Mouse (Mus musculus): ENCODE results near the gene Mllt11. TPM values are rescaled to one million over a fixed set of nuclear protein-coding genes. Genes with fewer than 3 reads are reported as not detected.
"Not testable (repeated sequence)": the region's sequence is repeated elsewhere in the genome, so short reads cannot be mapped to it uniquely, and the experiment has no call there.

The Mllt11 gene
- polyA plus RNA-seq, 1 experiment: 33.0 TPM

DNA sequence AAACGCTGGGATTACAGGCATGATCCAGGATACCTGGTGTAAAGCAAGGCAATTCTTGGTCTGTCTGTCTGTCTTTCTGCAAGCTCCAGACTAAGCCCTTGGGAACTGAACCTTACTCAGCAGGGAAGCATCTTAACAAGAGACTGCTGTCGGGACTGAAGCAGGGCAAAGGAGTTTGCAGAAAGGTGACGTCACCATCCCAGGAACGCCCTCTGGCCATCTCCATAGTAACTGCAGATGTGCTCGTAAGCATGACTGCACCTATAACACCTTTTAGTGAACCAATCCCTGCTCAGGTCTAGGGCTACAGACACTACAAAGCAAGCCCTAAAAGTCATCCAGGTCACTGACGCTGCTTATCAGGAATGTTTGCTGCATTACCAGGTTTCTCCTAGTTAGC lies 7.7 kb downstream of the Mllt11 start:
- Histone ChIP-seq H3K4me1 (ENCODE audit: control insufficient read depth, insufficient read depth, low read length) (peaks cover 2% of the 10 kb centered on the region), H3K27ac (ENCODE audit: insufficient read depth, low read length) (no peak overlapping the region), H3K4me3 (ENCODE audit: insufficient read depth, low read length) (no peak overlapping the region)
- TF ChIP-seq CTCF (IDR thresholded peaks at IDR 0.05; ENCODE audit: borderline replicate concordance, insufficient read depth, low read length): no peak
- no peak for TF ChIP-seq POLR2A (IDR thresholded peaks at IDR 0.05; ENCODE audit: low read depth, low read length)

DNA sequence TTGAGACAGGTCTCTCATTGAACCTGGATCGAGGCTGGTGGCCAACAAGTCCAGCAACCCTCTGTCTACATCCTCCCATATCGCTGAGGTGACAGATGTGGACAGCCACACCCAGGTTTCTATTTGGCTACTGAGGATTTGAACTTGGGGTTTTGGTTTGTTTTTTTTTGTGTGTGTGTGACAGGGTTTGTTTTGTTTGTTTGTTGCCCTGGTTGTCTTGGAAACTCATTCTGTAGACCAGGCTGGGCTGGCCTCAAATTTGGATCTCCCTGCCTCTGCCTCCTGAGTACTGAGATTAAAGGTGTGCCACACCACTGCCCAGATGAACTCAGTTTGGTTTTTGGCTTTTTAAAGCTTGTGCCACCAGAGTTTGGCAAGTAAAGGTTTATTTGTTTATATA lies 8.9 kb downstream of the Mllt11 start:
- peaks cover 2% of the 10 kb centered on the region for H3K4me1 ChIP-seq (ENCODE audit: control insufficient read depth, insufficient read depth, low read length)
- no peak for TF ChIP-seq POLR2A (IDR thresholded peaks at IDR 0.05; ENCODE audit: low read depth, low read length)
- TF ChIP-seq CTCF (IDR thresholded peaks at IDR 0.05; ENCODE audit: borderline replicate concordance, insufficient read depth, low read length): no peak
- no peak overlapping the region for H3K4me3 ChIP-seq (ENCODE audit: insufficient read depth, low read length)
- H3K27ac ChIP-seq (ENCODE audit: insufficient read depth, low read length): no peak overlapping the region

DNA sequence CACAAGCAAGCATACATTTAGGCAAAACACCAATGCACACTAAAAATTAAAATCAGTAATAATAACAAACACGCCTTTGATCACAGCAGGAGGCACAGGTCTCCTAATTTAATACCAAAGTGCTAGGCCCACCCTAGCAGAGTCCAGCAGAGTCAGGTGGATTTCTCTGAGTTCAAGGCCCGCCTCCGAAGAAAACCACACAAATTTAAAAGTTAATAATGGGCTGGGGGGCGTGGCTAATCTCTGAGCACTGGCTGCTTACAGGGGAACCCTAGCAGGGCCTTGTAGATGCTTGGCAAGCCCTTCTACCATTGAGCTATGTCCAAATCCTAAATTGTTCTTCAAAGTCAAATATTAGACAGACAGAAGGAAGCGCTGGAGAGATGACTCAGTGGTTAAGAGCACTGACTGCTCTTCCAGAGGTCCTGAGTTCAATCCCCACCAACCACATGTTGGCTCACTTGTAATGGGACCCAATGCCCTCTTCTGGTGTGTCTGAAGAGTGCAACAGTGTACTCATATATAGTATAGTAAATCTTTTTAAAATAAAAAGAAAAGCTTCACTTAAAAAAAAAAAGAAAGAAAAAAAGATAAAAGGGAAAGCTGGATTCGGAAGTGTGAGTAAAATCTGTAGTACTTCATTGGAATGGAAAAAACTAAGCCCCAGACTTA lies 13.4 kb downstream of the Mllt11 start:
- TF ChIP-seq CTCF (IDR thresholded peaks at IDR 0.05; ENCODE audit: borderline replicate concordance, insufficient read depth, low read length) (no peak), POLR2A (IDR thresholded peaks at IDR 0.05; ENCODE audit: low read depth, low read length) (no peak)
- peak overlapping the region; percentile 97 for H3K27ac ChIP-seq (ENCODE audit: insufficient read depth, low read length)
- H3K4me3 ChIP-seq (ENCODE audit: insufficient read depth, low read length): no peak overlapping the region
- H3K4me1 ChIP-seq (ENCODE audit: control insufficient read depth, insufficient read depth, low read length): no peaks in the 10 kb centered on the region; the same call in 1 of the 2 replicates

DNA sequence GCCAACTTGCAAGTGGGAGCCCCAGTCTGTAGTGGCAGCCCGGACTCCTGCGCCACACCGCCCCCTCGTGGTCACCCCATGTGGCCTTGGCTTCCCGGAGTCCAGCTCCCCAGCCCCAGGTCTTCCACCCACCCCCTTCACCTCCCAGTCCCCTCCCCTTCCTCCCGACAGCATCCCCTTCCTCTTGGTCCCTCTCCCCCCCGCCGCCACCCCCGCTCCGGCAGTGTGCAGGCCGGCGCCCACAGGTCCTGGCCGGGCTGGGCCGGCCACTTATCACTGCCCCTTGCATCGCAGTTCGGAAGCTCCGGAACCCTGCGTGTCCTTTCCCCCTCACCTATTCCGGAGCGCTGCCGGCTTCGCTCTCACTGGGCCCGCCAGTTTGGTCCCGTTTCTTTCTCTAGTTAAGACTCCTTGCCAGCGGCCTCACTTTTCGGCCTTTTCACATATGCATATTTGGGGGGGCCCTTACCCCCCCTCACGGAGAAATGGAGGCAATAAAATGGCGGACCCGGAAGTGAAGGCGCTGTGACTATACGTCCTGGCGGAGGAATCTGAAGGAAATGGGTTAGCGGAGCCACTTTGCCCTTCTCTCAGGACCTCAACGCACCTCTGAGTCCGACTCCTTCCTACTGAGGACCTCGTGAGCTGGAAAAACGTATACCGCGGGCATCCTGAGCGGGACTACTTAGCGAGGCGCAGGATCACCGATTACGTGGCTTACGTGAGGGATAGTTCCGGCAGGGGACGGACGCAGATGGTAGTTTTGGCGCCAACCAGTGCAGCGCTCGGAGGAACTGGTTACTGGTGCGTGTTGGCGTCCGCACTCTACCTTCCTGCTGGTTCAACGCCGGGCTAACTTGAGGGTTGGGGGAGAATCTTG lies 14.5 kb downstream of the Mllt11 start, which contains the start of gene Gabpb2:
Gabpb2 (minus strand) TSS at position 662 of the 880 bp plus-strand sequence.
- TF ChIP-seq CTCF (IDR thresholded peaks at IDR 0.05; ENCODE audit: borderline replicate concordance, insufficient read depth, low read length) (peak; percentile 82), POLR2A (IDR thresholded peaks at IDR 0.05; ENCODE audit: low read depth, low read length) (peak; percentile 86)
- Histone ChIP-seq H3K27ac (ENCODE audit: insufficient read depth, low read length) (peak within 1 kb of the TSS; percentile 97), H3K4me1 (ENCODE audit: control insufficient read depth, insufficient read depth, low read length) (no peaks in the 10 kb centered on the region; the same call in 1 of the 2 replicates), H3K4me3 (ENCODE audit: insufficient read depth, low read length) (peak within 1 kb of the TSS; percentile 57)

DNA sequence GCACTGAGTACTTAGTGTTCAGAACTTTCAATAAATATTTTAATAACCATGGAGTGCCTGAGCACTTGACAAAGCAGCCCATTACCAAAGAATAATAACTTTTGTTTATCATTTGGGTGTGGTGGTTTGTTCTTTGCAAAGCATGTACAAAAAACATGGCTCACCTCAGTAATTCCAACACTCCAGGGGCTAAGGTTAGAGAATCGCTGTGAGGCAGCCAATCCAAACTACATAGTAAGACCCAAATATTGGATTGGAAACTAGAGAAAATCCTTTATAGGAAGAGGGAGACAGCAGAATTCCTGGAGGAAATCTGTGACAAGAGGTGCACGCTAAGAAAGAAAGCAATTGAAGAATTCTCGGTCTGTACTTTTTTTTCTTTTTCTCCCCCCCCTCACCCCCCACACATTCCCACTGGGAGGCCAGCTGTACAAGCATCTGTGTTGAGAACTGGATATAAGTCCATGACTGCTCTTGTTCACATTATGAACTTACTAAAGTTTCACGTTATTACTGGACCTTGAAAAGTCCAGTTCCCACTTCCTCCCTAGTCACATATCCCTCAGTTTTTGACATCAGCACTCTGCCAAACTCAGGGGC lies 15.2 kb downstream of the Mllt11 start:
- Histone ChIP-seq H3K4me1 (ENCODE audit: control insufficient read depth, insufficient read depth, low read length) (no peaks in the 10 kb centered on the region), H3K4me3 (ENCODE audit: insufficient read depth, low read length) (peak overlapping the region; percentile 57), H3K27ac (ENCODE audit: insufficient read depth, low read length) (peak overlapping the region; percentile 63)
- TF ChIP-seq CTCF (IDR thresholded peaks at IDR 0.05; ENCODE audit: borderline replicate concordance, insufficient read depth, low read length): no peak
- TF ChIP-seq POLR2A (IDR thresholded peaks at IDR 0.05; ENCODE audit: low read depth, low read length): no peak; the same call in 1 of the 2 replicates

DNA sequence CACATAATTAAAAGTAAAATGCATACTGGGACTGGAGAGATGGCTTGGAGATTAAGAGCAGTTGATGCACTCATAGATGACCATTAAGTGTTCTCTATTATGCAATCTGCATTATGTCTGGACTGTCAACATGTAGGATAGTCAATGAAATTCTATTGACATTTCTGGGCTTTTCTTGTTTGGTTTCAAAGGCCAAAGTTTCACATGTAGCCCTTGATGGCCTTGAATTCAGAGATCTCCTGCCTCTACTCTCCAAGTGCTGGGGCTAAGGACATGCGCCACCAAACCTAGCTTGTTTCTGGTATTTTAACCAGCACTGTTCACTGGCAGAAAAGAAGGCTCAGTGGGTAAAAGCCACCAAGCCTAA lies 18.4 kb downstream of the Mllt11 start:
- Histone ChIP-seq H3K4me1 (ENCODE audit: control insufficient read depth, insufficient read depth, low read length) (no peaks in the 10 kb centered on the region), H3K4me3 (ENCODE audit: insufficient read depth, low read length) (no peak overlapping the region), H3K27ac (ENCODE audit: insufficient read depth, low read length) (no peak overlapping the region)
- no peak for TF ChIP-seq CTCF (IDR thresholded peaks at IDR 0.05; ENCODE audit: borderline replicate concordance, insufficient read depth, low read length)

DNA sequence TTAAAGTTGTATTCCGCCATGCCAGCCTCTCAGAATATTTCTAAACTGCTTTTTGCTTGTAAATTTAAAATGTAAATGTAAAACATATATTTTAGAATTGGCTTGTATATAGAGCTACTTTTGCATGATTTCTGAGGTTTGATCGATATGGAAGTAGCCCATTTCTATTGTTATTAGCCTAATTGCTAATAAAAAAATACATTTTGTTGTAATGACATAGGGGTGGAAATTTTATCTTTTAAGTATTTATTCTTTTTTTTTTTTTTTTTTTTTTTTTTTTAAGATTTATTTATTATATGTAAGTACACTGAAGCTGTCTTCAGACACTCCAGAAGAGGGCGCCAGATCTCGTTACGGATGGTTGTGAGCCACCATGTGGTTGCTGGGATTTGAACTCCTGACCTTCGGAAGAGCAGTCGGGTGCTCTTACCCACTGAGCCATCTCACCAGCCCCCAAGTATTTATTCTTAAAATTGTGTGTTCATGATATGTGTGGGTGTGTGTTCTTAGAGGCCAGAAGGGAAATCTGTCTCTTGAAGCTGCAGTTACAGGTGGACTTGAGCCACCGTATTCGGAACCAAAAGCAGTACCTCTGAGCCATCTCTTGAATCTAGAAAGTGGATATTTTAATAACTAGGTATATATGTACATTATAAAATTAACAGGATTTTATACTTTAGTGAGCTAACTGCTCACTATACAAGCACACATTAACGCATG lies 18.9 kb downstream of the Mllt11 start:
- H3K27ac ChIP-seq (ENCODE audit: insufficient read depth, low read length); H3K4me3 ChIP-seq (ENCODE audit: insufficient read depth, low read length); H3K4me1 ChIP-seq (ENCODE audit: control insufficient read depth, insufficient read depth, low read length): not testable (repeated sequence)

DNA sequence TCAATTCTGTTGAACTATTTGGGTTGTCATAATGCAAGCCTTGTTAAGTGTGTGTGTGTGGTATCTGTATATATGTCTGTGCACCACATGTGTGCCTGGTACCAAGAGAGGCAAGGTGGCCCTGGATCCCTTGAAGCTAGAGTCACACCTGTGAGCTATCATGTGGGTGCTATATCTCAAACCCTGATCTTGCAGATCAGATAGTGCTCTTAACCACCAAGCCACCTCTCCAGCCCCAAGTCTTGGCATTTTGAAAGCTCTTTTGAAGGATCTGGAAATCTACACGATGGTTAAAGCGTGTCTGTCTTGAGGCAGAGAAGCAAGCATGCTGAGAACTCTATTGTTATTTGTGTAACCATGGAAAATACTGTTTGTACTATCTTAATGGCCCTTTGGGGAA lies 21.4 kb downstream of the Mllt11 start:
- H3K4me3 ChIP-seq (ENCODE audit: insufficient read depth, low read length): no peak overlapping the region
- H3K4me1 ChIP-seq (ENCODE audit: control insufficient read depth, insufficient read depth, low read length): no peaks in the 10 kb centered on the region
- TF ChIP-seq CTCF (IDR thresholded peaks at IDR 0.05; ENCODE audit: borderline replicate concordance, insufficient read depth, low read length) (no peak), POLR2A (IDR thresholded peaks at IDR 0.05; ENCODE audit: low read depth, low read length) (no peak)
- H3K27ac ChIP-seq (ENCODE audit: insufficient read depth, low read length): no peak overlapping the region

DNA sequence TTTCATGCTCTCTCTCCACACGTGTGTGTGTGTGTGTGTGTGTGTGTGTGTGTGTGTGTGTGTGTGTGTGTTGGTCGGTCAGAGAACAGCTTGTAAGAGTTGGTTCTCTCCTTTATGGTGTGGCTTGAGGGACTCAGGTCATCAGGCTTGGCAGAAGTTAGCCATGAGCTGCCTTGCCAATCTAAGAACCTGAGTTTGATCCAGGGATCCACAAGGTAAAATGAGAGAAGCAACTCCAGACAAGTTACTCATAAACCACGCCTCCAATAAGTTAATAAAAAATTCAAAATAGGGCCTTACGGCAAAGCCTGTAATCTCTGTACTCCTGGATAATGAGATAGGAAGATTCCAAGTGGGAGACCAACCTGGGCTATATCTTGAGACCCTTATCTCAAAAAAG lies 23.7 kb downstream of the Mllt11 start:
- Histone ChIP-seq H3K27ac (ENCODE audit: insufficient read depth, low read length) (no peak overlapping the region), H3K4me3 (ENCODE audit: insufficient read depth, low read length) (no peak overlapping the region), H3K4me1 (ENCODE audit: control insufficient read depth, insufficient read depth, low read length) (no peaks in the 10 kb centered on the region)
- TF ChIP-seq POLR2A (IDR thresholded peaks at IDR 0.05; ENCODE audit: low read depth, low read length): no peak
- no peak for TF ChIP-seq CTCF (IDR thresholded peaks at IDR 0.05; ENCODE audit: borderline replicate concordance, insufficient read depth, low read length)
